Mouse (Mus musculus): Measurements from ENCODE around the gene Spp2.

GRCm38 (mm10) chr1:88446270-88447030 is 39.7 kb downstream of the Spp2 start:
- TF ChIP-seq CTCF (IDR thresholded peaks at IDR 0.05) (no peak), EP300 (IDR thresholded peaks at IDR 0.05; ENCODE audit: insufficient read depth, low read depth, low read length) (no peak)

All from heart, adult 2 months (tissue).